Mouse (Mus musculus): ENCODE results near the gene Sqstm1.

- TF ChIP-seq CTCF (IDR thresholded peaks at IDR 0.05; ENCODE audit: extremely low read depth, insufficient read depth, low read length) = no peak
- TF ChIP-seq POLR2A (IDR thresholded peaks at IDR 0.05; ENCODE audit: extremely low read depth, insufficient read depth, low read length) = no peak
These were observed 16.6 kb downstream of the Sqstm1 start for GRCm38 (mm10) chr11:50194070-50194469.

All from cortical plate, adult 2 months (tissue).